Mouse (Mus musculus) heart, embryonic 16.5 days (tissue): ENCODE measurements around the gene Cdkal1. TPM values are rescaled to one million over a fixed set of nuclear protein-coding genes. Genes with fewer than 3 reads are reported as not detected.

Experiments used
- ATAC-seq: fragments of 200-750 bp; cut with Nextera tagmentation; replicated peaks from 2 replicates; pipeline ENCODE4 v1.8.0; 2017; ENCODE audit warnings: moderate number of reproducible peaks; ENCODE audit not compliant: insufficient read depth, low FRiP score; ENCODE audit errors: extremely low read depth
- H3K27ac ChIP-seq: fragments of 300-500 bp; sonication (generic); 2 replicates; pipeline ENCODE4 v1.5.1; 2014; ENCODE audit warnings: mild to moderate bottlenecking, low read length, control low read depth, moderate library complexity
- H3K27me3 ChIP-seq: fragments of 300-500 bp; sonication (generic); 2 replicates; pipeline ENCODE4 v1.6.1; 2014; ENCODE audit warnings: low read length, mixed read lengths; ENCODE audit not compliant: control insufficient read depth, insufficient read depth
- H3K36me3 ChIP-seq: fragments of 300-500 bp; sonication (generic); 2 replicates; pipeline ENCODE4 v1.6.1; 2014; ENCODE audit not compliant: control insufficient read depth, insufficient read depth
- H3K4me1 ChIP-seq: fragments of 300-500 bp; sonication (generic); 2 replicates; pipeline ENCODE4 v1.6.1; 2014; ENCODE audit warnings: low read length, mixed read lengths; ENCODE audit not compliant: control insufficient read depth, insufficient read depth
- H3K4me2 ChIP-seq: fragments of 300-500 bp; sonication (generic); 2 replicates; pipeline ENCODE4 v1.6.1; 2014; ENCODE audit warnings: low read depth, mild to moderate bottlenecking, control low read depth, low read length
- H3K4me3 ChIP-seq: fragments of 300-500 bp; sonication (generic); 2 replicates; pipeline ENCODE4 v1.5.1; 2014; ENCODE audit warnings: mild to moderate bottlenecking, control low read depth, low read length
- H3K9ac ChIP-seq: fragments of 300-500 bp; sonication (generic); 2 replicates; pipeline ENCODE4 v1.6.1; 2014; ENCODE audit warnings: low read length, control low read depth
- H3K9me3 ChIP-seq: fragments of 300-500 bp; sonication (generic); replicated peaks from 2 replicates; pipeline ENCODE4 v1.6.1; 2016; ENCODE audit warnings: low read length; ENCODE audit not compliant: control insufficient read depth
- WGBS: fragments of 180-500 bp; shearing (Covaris S2); extraction: QIAGEN DNeasy Blood & Tissue Kit; methylation state at CpG from one replicate; pipeline ENCODE4 v1.1.7; 2014; 5-methylcytosine and 5-hydroxymethylcytosine counted together
- polyA plus RNA-seq: library from polyadenylated mRNA; unstranded; fragments of >200 nt; fragmentation: Nextera tagmentation; extraction: Ambion mirVana; gene quantifications from 2 replicates; pipeline ENCODE4 v1.2.1, GENCODE M21; 2015

Cdkal1 gene
- polyA plus RNA-seq, 1 experiment from 2014 or later = 27.2 TPM

DNA sequence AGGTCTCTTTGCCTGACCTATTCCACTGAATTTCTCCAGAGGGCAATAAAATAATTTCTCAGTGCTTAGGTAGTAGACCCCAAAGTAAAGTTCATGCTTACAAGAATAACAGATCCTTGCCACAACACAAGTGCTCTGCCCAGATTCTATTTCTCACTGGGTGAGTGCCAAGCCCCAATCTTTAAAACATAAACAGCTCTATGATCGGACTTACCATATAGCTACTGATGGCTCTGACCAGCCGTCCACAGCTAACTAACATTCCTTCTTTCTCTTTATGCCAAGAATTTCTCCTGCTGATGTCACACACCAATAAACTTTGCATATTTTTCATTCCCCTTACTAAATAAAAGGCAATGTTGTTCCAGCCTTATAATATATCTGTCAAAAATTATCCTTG is 283.0 kb downstream of the Cdkal1 start:
- H3K36me3 ChIP-seq = no peaks in the 10 kb centered on the region
- H3K4me3 ChIP-seq = no peak overlapping the region
- H3K9ac ChIP-seq = no peak overlapping the region
- no peaks in the 10 kb centered on the region for H3K27me3 ChIP-seq
- no peak for ATAC-seq
- peaks cover 19% of the 10 kb centered on the region for H3K4me1 ChIP-seq
- no peak overlapping the region for H3K27ac ChIP-seq
- no peak overlapping the region for H3K4me2 ChIP-seq
- no peaks in the 10 kb centered on the region for H3K9me3 ChIP-seq
- 45% methylated on average over 2 of the region's 2 CpGs for WGBS

DNA sequence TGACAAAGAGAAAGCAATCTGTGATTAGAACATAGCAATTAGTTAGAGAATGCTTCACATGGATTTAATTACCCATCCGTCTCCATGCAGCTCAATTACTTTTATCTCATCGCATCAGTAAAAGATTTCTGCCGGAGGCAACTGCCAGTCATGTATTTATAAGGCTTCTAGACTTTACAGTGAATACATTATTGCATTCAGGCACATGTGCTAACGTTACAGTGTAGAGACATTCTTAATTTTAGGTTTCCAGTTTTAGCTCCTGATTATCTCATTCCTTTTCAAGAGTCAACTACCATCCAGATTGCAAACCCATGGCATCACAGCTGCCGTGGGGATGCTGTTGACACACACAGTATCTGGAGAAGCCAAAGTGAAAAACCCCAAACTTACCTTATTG is 289.8 kb downstream of the Cdkal1 start:
- no peaks in the 10 kb centered on the region for H3K27me3 ChIP-seq
- H3K4me2 ChIP-seq = no peak overlapping the region
- WGBS = 55% methylated on average over 5 of the region's 5 CpGs
- peaks cover 9% of the 10 kb centered on the region; the same call in 1 of the 2 replicates for H3K4me1 ChIP-seq
- no peak overlapping the region for H3K27ac ChIP-seq
- ATAC-seq = no peak
- H3K9me3 ChIP-seq = no peaks in the 10 kb centered on the region
- H3K9ac ChIP-seq = no peak overlapping the region
- H3K36me3 ChIP-seq = no peaks in the 10 kb centered on the region
- no peak overlapping the region for H3K4me3 ChIP-seq

DNA sequence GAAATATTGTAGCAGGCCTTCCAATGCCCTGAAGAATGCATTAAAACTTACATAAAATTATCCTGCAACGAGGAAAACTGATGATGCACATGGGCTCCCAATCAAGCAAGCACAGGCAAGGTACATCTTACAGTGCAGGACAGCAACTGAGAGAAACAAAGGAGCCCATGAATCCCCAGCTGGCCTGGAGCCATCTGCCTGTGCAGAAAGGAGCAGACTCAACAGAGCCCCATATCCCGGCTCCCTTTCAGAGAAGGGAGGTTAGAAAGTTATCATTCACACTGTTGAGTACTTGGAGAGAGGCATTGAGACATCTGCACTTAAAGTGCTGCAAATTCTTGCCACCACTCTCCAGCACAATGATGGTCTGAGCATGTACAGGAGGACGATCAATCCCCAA is 296.3 kb downstream of the Cdkal1 start:
- ATAC-seq = peak; percentile 67; the same call in 1 of the 2 replicates
- Histone ChIP-seq H3K4me3 (no peak overlapping the region), H3K4me1 (peaks cover 13% of the 10 kb centered on the region), H3K9ac (no peak overlapping the region), H3K4me2 (no peak overlapping the region), H3K27ac (peak overlapping the region; percentile 66), H3K36me3 (no peaks in the 10 kb centered on the region), H3K9me3 (no peaks in the 10 kb centered on the region), H3K27me3 (no peaks in the 10 kb centered on the region)
- WGBS = 34% methylated on average over 3 of the region's 3 CpGs

DNA sequence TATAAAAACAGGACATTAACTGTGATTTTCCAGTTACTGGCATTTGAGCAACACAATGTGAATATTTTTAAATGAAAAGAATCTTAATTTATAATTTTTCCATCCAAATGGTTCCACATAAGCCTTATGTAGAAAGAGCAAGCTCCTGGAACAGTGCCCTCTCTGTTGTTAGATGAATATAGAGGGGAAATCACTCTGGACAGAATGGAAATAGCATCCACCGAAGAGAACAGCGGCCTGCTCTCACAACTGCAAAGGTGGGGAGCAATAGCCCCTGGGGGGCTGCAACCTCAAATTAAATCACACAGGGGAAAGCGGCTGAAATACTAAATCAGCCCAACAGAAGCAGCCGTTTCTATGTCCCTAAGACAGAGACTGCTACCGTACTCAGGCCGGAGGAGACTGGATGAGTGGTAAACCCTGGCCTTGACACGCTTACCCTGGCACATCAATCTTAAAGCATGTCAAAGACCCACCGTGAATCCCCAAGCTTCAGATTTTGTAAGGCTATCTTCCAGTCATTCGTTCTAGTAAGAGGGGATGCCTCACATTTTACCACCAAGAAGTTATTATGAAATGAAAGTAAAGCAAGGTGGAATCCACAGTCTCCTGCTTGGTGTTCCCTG is 300.2 kb downstream of the Cdkal1 start:
- Histone ChIP-seq H3K9ac (no peak overlapping the region), H3K9me3 (no peaks in the 10 kb centered on the region), H3K27ac (no peak overlapping the region), H3K4me1 (peaks cover 16% of the 10 kb centered on the region), H3K27me3 (no peaks in the 10 kb centered on the region), H3K36me3 (no peaks in the 10 kb centered on the region), H3K4me3 (no peak overlapping the region), H3K4me2 (no peak overlapping the region)
- 82% methylated on average over 9 of the region's 9 CpGs for WGBS
- ATAC-seq = no peak

DNA sequence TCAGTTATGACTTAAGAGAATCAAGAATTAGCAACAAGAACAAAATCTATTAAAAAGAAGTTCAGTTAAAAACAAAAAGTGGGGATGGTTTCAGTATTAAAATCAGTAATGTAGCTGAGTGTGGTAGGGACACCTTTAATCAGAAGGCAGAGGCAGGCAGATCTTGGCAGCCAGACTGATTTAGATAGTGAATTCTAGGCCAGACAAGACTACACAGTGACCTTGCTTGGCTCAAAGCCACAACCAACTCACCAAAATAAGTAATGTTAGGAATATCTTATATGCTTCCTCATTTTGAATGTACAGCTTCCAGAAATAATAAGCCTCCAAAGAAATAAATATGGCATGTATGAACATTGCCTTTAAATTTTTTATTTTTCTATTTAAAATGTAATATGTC is 301.7 kb downstream of the Cdkal1 start:
- no peaks in the 10 kb centered on the region for H3K9me3 ChIP-seq
- no peak overlapping the region for H3K9ac ChIP-seq
- ATAC-seq = no peak
- no peaks in the 10 kb centered on the region for H3K36me3 ChIP-seq
- H3K4me3 ChIP-seq = no peak overlapping the region
- peaks cover 10% of the 10 kb centered on the region for H3K4me1 ChIP-seq
- H3K27me3 ChIP-seq = no peaks in the 10 kb centered on the region
- H3K27ac ChIP-seq = no peak overlapping the region
- H3K4me2 ChIP-seq = no peak overlapping the region

DNA sequence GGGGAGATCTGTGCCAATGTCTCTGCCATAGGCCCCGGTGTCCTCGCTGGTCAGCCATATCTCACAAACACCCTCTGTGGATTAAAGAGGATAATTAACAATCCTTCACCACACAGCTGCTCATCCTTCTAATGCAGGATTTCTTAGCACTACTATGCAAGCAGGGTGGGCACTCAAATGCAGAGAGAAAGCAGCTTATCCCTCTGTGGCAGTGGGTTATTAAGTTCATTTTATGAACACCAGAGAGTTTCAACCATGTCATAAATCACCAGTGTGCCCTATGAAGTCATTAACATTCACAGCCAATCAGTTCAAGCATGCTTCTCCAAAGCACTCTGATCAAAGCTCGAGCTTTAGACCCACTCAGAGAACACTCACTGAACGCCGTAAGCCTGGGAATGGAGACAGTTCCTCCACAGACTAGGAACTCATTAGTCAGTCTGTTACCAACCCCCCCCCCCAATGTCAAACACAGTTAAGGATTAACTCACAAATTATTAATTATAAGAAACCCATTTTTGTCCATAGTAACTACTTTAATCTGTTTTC is 303.1 kb downstream of the Cdkal1 start:
- H3K27ac ChIP-seq = no peak overlapping the region
- WGBS = 83% methylated on average over 5 of the region's 5 CpGs
- H3K9me3 ChIP-seq = no peaks in the 10 kb centered on the region
- H3K4me2 ChIP-seq = no peak overlapping the region
- H3K4me1 ChIP-seq = peaks cover 3% of the 10 kb centered on the region; the same call in 1 of the 2 replicates
- no peak overlapping the region for H3K9ac ChIP-seq
- H3K36me3 ChIP-seq = no peaks in the 10 kb centered on the region
- no peaks in the 10 kb centered on the region for H3K27me3 ChIP-seq
- no peak overlapping the region for H3K4me3 ChIP-seq
- ATAC-seq = no peak

DNA sequence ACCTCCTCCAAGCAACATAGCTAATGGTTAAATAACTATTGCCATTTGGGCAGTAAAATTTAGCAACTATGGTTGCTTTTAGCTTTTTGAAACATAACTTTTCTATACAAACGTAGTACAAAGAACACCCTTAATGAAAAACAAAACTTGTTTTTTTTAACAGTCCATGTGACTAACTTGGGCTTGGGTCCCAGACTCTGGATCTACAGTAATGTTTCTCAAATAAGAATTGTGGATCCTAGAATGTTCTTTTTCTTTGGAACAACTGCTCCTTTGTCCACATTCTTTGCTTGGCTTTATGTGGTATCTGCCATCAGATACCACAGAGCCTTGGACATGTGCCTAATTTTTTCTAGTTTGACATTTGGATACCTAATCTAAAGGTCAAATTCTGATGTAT is 304.6 kb downstream of the Cdkal1 start:
- H3K4me2 ChIP-seq = no peak overlapping the region
- no peak overlapping the region for H3K9ac ChIP-seq
- no peak overlapping the region for H3K4me3 ChIP-seq
- no peak for ATAC-seq
- H3K27me3 ChIP-seq = no peaks in the 10 kb centered on the region
- peak overlapping the region; percentile 64 for H3K27ac ChIP-seq
- peaks cover 3% of the 10 kb centered on the region; the same call in 1 of the 2 replicates for H3K4me1 ChIP-seq
- H3K36me3 ChIP-seq = no peaks in the 10 kb centered on the region
- 67% methylated on average over 1 of the region's 1 CpGs for WGBS
- H3K9me3 ChIP-seq = no peaks in the 10 kb centered on the region

DNA sequence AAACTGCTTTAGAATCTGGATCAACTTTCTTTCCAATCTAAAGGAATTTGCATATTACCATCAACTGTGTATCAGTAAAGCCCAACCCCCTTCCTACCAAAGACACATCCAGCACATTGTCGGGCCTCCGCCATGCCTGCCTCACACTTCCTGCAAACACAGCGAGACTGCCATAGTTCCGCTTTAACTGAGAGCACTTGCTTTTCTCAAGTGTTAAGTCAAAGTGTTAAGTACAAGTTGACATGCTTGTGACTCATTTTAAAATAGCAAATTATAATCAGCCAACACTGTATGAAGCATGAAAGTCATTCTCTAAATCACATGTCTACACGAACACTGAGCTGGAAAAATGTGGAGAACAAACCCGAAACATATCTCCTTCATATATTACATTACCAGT is 305.3 kb downstream of the Cdkal1 start:
- Histone ChIP-seq H3K4me1 (peaks cover 3% of the 10 kb centered on the region; the same call in 1 of the 2 replicates), H3K9ac (no peak overlapping the region), H3K36me3 (no peaks in the 10 kb centered on the region), H3K27ac (peak overlapping the region; percentile 64), H3K9me3 (no peaks in the 10 kb centered on the region), H3K4me2 (no peak overlapping the region), H3K27me3 (no peaks in the 10 kb centered on the region), H3K4me3 (no peak overlapping the region)
- WGBS = 44% methylated on average over 6 of the region's 6 CpGs
- ATAC-seq = peak; percentile 74

DNA sequence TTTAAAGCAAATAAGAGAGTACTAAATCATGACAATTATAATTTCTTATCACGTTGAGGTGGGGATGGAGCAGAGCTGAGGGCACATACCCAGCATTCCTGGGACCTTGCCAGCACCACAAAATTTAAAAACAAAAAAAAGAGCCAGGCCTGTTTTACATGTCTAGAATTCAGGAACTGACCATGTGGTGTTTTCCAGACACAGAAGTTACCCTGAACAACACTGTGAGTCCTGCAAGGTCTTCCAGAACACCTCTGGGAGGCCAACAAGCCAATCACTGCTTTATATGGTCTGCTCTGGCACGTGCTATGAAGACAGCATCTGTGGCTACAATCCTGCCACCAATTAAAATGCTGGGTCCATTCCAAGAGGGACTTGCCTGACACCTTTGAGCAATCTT is 305.7 kb downstream of the Cdkal1 start:
- no peaks in the 10 kb centered on the region for H3K9me3 ChIP-seq
- H3K27me3 ChIP-seq = no peaks in the 10 kb centered on the region
- no peak overlapping the region for H3K9ac ChIP-seq
- H3K4me2 ChIP-seq = no peak overlapping the region
- H3K4me3 ChIP-seq = no peak overlapping the region
- H3K27ac ChIP-seq = peak overlapping the region; percentile 64
- H3K36me3 ChIP-seq = no peaks in the 10 kb centered on the region
- H3K4me1 ChIP-seq = peaks cover 3% of the 10 kb centered on the region; the same call in 1 of the 2 replicates
- ATAC-seq = peak; percentile 63
- WGBS = 31% methylated on average over 2 of the region's 2 CpGs
